Mouse (Mus musculus) neural tube, embryonic 15.5 days (tissue): Measurements from ENCODE around the gene Car2. TPM values are rescaled to one million over a fixed set of nuclear protein-coding genes. Genes with fewer than 3 reads are reported as not detected.

Experiments used
- ATAC-seq: fragments of 200-750 bp; cut with Nextera tagmentation; 2 replicates; pipeline ENCODE4 v1.8.0; 2017; ENCODE audit warnings: mild to moderate bottlenecking, moderate TSS enrichment, moderate library complexity; ENCODE audit not compliant: low FRiP score
- H3K27ac ChIP-seq: fragments of 300-500 bp; sonication (generic); replicated peaks from 2 replicates; pipeline ENCODE4 v1.5.1; 2015; ENCODE audit warnings: mild to moderate bottlenecking, inconsistent platforms
- H3K27me3 ChIP-seq: fragments of 300-500 bp; sonication (generic); replicated peaks from 2 replicates; pipeline ENCODE4 v1.6.1; 2015; ENCODE audit warnings: inconsistent platforms
- H3K36me3 ChIP-seq: fragments of 300-500 bp; sonication (generic); 2 replicates; pipeline ENCODE4 v1.6.1; 2015; ENCODE audit warnings: inconsistent platforms
- H3K4me1 ChIP-seq: fragments of 300-500 bp; sonication (generic); 2 replicates; pipeline ENCODE4 v1.6.1; 2015; ENCODE audit warnings: inconsistent platforms
- H3K4me2 ChIP-seq: fragments of 300-500 bp; sonication (generic); 2 replicates; pipeline ENCODE4 v1.6.1; 2015; ENCODE audit warnings: inconsistent platforms, mild to moderate bottlenecking, moderate library complexity
- H3K4me3 ChIP-seq: fragments of 300-500 bp; sonication (generic); replicated peaks from 2 replicates; pipeline ENCODE4 v1.5.1; 2015; ENCODE audit warnings: mild to moderate bottlenecking, inconsistent platforms
- H3K9ac ChIP-seq: fragments of 300-500 bp; sonication (generic); replicated peaks from 2 replicates; pipeline ENCODE4 v1.6.1; 2015; ENCODE audit warnings: mild to moderate bottlenecking, inconsistent platforms
- H3K9me3 ChIP-seq: fragments of 300-500 bp; sonication (generic); replicated peaks from 2 replicates; pipeline ENCODE4 v1.6.1; 2016; ENCODE audit warnings: inconsistent platforms
- WGBS: fragments of 180-500 bp; shearing (Covaris S2); methylation state at CpG from one replicate; pipeline ENCODE4 v1.1.7; 2015; ENCODE audit warnings: mixed read lengths; 5-methylcytosine and 5-hydroxymethylcytosine counted together
- polyA plus RNA-seq: library from polyadenylated mRNA; unstranded; fragments of >200 nt; fragmentation: Nextera tagmentation; extraction: Ambion mirVana; gene quantifications from 2 replicates; pipeline ENCODE4 v1.2.1, GENCODE M21; 2015

Gene Car2
- polyA plus RNA-seq, 1 experiment from 2014 or later = 25.7 TPM

DNA sequence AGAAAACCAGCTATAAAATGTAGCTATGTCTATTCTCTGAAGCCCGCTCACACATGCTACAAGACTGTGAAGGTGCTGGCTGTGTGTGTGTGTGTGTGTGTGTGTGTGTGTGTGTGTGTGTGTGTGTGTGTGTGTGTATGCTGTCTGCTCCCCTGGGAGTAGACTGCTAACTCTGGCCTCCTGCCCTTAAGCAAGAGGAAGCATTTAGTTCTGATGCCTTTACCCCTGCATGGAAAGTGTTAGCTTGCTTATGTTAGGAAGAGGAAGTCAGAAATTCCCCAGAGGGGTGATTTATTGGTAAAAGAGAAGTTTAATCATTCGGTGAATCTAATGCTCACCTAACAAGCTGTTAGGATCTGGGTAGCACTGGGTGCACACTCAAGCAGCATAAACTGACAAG lies 5.8 kb upstream of the Car2 start:
- no peaks in the 10 kb centered on the region for H3K36me3 ChIP-seq
- no peak for ATAC-seq
- H3K27ac ChIP-seq = no peak overlapping the region
- no peak overlapping the region for H3K9ac ChIP-seq
- no peak overlapping the region for H3K4me2 ChIP-seq
- no peaks in the 10 kb centered on the region for H3K27me3 ChIP-seq
- H3K4me3 ChIP-seq = no peak overlapping the region
- H3K4me1 ChIP-seq = no peaks in the 10 kb centered on the region
- 74% methylated on average over 2 of the region's 2 CpGs for WGBS
- H3K9me3 ChIP-seq = no peaks in the 10 kb centered on the region

DNA sequence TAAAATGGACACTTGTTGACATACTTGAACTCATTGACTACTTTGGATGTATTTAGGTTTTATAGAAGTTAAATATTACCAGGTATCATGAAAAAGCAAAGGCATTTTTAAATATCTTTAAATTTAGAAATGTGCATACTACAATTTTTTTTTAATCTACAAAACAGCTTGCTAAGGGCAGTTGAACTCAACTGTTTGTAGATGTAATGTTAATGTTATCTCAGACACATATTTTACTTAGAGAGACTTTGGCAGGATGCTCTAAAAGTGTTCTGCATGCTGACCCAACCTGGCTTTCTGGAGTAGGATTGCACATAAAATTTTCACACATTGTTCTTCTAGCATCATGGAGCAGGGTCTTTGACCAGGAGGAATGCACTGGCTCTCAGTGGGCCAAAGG lies 4.1 kb upstream of the Car2 start:
- no peaks in the 10 kb centered on the region for H3K9me3 ChIP-seq
- ATAC-seq = no peak
- no peak overlapping the region for H3K4me2 ChIP-seq
- H3K27me3 ChIP-seq = no peaks in the 10 kb centered on the region
- H3K36me3 ChIP-seq = no peaks in the 10 kb centered on the region
- no peak overlapping the region for H3K4me3 ChIP-seq
- H3K27ac ChIP-seq = no peak overlapping the region
- H3K4me1 ChIP-seq = peaks cover 6% of the 10 kb centered on the region; the same call in 1 of the 2 replicates
- H3K9ac ChIP-seq = no peak overlapping the region

DNA sequence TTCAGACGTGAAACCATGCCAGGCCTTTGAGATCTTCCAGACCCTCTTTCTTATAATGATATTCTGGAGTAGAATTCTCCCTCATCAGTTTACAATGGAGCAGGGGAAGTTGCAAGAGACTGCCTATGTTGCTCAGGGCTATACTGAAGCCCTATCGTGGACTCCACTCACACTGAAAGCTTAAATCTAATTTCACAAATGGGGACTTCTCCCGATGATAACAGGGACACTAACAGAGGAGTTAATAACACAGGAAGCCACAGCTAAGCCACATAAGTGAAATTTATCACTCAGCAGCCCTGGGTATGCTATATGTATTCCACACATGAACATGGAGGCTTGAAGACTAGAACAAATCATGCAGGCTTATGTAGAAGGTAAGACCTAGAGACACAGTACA lies 3.3 kb upstream of the Car2 start:
- Histone ChIP-seq H3K4me3 (no peak overlapping the region), H3K27me3 (no peaks in the 10 kb centered on the region), H3K36me3 (no peaks in the 10 kb centered on the region), H3K27ac (no peak overlapping the region), H3K9me3 (no peaks in the 10 kb centered on the region), H3K4me1 (peaks cover 9% of the 10 kb centered on the region; the same call in 1 of the 2 replicates), H3K4me2 (no peak overlapping the region), H3K9ac (no peak overlapping the region)
- WGBS = 74% methylated on average over 3 of the region's 3 CpGs
- ATAC-seq = no peak

DNA sequence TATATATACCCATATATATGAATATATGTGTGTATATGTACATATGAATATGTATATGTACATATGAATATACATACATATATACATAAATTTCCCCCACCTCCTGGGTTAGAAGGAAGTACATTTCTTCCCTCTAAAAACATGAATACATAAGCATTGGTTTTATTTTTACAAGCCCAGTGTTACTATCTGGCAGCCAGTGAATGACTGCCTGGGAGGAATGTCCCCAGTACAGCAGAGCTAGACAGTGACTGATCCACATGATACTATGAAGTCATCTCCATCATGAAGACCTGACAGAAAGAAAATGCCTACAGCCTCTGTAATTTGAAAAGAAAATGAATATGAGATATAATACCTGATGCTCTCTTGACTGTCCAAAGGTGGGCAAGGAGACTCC lies 1.2 kb upstream of the Car2 start:
- H3K4me1 ChIP-seq = peaks cover 9% of the 10 kb centered on the region
- no peak overlapping the region for H3K4me3 ChIP-seq

DNA sequence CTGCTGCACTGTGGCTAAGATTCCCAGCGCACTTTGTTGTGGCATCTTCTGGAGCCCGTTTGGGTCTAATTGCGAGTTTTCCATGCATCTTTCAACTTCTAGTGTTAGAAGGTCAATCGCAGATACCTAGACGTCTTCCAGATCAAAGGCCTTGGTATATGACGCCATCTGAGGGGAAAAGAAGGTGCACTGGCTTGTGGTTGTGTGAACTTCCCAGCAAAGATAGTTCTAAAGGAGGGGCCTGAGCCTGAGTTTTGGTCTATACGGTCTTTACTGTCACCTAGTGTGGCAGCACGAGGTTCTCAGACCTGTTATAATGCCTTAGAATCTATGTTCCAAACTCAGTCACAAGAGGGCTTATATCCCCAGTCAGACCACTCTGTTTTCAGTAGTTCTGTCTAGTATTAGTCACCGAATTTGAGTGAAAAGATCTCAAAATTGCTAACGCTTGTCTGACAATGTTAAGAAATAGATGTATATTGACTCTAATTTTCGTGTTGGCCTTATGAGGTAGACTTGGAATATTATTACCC lies 1.1 kb downstream of the Car2 start:
- Histone ChIP-seq H3K36me3 (no peaks in the 10 kb centered on the region), H3K4me3 (peak overlapping the region; percentile 79), H3K27me3 (no peaks in the 10 kb centered on the region), H3K9ac (peak overlapping the region; percentile 67), H3K9me3 (no peaks in the 10 kb centered on the region), H3K4me2 (peak overlapping the region; percentile 85), H3K27ac (0 out of 2 replicates have a peak overlapping the region, but pooled peaks have one; percentile 77), H3K4me1 (peaks cover 9% of the 10 kb centered on the region)
- no peak for ATAC-seq
- 42% methylated on average over 11 of the region's 11 CpGs for WGBS

More for the DNA sequence above, 1.2 kb upstream of the Car2 start:
- Histone ChIP-seq H3K9ac (no peak overlapping the region), H3K27me3 (no peaks in the 10 kb centered on the region), H3K36me3 (no peaks in the 10 kb centered on the region), H3K27ac (no peak overlapping the region), H3K9me3 (no peaks in the 10 kb centered on the region), H3K4me2 (no peak overlapping the region)
- no peak for ATAC-seq

DNA sequence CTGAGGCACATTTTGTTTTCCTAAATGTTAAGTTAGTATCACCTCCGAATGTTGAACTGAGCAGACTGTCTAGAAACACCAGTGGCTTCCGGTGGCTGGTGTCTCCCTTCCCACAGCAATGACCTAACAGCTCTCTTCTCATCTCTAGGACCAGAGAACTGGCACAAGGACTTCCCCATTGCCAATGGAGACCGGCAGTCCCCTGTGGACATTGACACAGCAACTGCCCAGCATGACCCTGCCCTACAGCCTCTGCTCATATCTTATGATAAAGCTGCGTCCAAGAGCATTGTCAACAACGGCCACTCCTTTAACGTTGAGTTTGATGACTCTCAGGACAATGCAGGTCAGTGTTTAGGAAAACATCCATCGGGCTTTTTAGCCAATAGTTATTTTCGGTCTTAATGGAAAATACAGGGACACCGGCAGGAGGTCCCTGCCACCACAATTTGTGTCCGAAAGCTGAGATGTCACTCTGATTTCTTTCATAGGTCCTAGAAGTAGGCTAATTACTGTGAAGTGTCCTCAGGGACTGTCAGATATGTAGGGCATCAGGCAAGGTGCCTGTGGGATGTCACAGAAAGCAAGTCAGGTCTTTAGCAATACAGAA lies 1.7 kb downstream of the Car2 start:
- Histone ChIP-seq H3K27me3 (no peaks in the 10 kb centered on the region), H3K9me3 (no peaks in the 10 kb centered on the region), H3K4me1 (peaks cover 9% of the 10 kb centered on the region), H3K27ac (no peak overlapping the region), H3K9ac (no peak overlapping the region), H3K4me2 (peak overlapping the region; percentile 85), H3K4me3 (no peak overlapping the region), H3K36me3 (no peaks in the 10 kb centered on the region)
- ATAC-seq = no peak
- WGBS = 68% methylated on average over 10 of the region's 10 CpGs

DNA sequence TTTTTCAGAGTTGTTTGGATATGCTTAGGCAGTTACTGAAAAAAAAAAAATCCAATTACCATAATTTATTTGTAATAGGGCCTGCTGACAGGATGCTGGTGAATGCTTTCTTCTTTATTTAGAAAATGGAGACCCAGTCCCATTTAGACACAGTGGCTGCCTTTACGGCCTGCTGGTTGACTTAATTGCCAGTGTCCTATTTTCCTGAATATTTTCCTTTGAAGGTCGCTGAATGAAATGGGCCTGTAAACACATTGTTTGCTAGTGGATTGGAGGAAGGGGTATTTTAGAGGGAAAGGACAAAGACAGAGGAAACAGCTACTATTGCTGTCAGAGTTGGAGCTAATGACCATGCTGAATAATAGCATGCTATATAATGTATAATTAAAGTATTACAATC lies 2.5 kb downstream of the Car2 start:
- ATAC-seq = no peak
- H3K9me3 ChIP-seq = no peaks in the 10 kb centered on the region
- H3K4me3 ChIP-seq = no peak overlapping the region
- no peaks in the 10 kb centered on the region for H3K36me3 ChIP-seq
- H3K9ac ChIP-seq = no peak overlapping the region
- H3K27ac ChIP-seq = no peak overlapping the region
- H3K4me2 ChIP-seq = no peak overlapping the region
- peaks cover 9% of the 10 kb centered on the region for H3K4me1 ChIP-seq
- no peaks in the 10 kb centered on the region for H3K27me3 ChIP-seq
- WGBS = 32% methylated on average over 2 of the region's 2 CpGs

DNA sequence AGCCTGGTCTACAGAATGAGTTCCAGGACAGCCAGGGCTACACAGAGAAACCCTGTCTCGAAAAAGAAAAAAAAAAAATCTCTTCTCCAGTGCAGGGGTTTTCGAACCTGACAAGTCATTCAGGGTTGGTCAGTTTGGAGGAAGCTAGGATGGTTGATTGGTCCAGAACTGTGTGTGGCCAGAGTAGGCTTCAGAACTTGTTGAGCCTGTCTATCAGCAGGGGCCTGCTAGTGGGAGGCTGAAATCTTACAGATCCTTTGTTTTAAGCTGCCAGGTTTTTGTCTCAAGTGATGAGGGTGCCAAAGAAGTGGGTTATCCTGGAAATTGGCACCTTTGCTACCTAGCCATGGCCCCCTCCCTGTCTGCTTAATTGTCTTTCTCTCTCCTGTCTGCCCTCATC lies 3.0 kb downstream of the Car2 start:
- peaks cover 9% of the 10 kb centered on the region for H3K4me1 ChIP-seq
- H3K4me2 ChIP-seq = no peak overlapping the region; the same call in 1 of the 2 replicates
- no peaks in the 10 kb centered on the region for H3K36me3 ChIP-seq
- no peaks in the 10 kb centered on the region for H3K9me3 ChIP-seq
- no peak overlapping the region; the same call in 1 of the 2 replicates for H3K27ac ChIP-seq
- no peaks in the 10 kb centered on the region for H3K27me3 ChIP-seq
- no peak for ATAC-seq
- WGBS = 82% methylated on average over 2 of the region's 2 CpGs
- no peak overlapping the region for H3K9ac ChIP-seq
- H3K4me3 ChIP-seq = no peak overlapping the region

GRCm38 (mm10) chr3:14889716-14890409 lies 3.8 kb downstream of the Car2 start:
- Histone ChIP-seq H3K4me3 (no peak overlapping the region), H3K27me3 (no peaks in the 10 kb centered on the region), H3K4me2 (no peak overlapping the region), H3K4me1 (peaks cover 9% of the 10 kb centered on the region), H3K9ac (no peak overlapping the region), H3K27ac (no peak overlapping the region; the same call in 1 of the 2 replicates), H3K9me3 (no peaks in the 10 kb centered on the region), H3K36me3 (no peaks in the 10 kb centered on the region)
- no peak for ATAC-seq
- WGBS = 69% methylated on average over 4 of the region's 4 CpGs

- H3K9ac ChIP-seq = no peak overlapping the region
- no peaks in the 10 kb centered on the region for H3K9me3 ChIP-seq
- H3K4me3 ChIP-seq = no peak overlapping the region
- no peaks in the 10 kb centered on the region for H3K36me3 ChIP-seq
- no peak overlapping the region for H3K27ac ChIP-seq
- WGBS = 90% methylated on average over 3 of the region's 3 CpGs
- no peak for ATAC-seq
- H3K4me1 ChIP-seq = no peaks in the 10 kb centered on the region; the same call in 1 of the 2 replicates
- H3K4me2 ChIP-seq = no peak overlapping the region
- H3K27me3 ChIP-seq = no peaks in the 10 kb centered on the region
Observed at GRCm38 (mm10) chr3:14892991-14893390, 6.9 kb downstream of the Car2 start.

GRCm38 (mm10) chr3:14893700-14894099 lies 7.6 kb downstream of the Car2 start:
- Histone ChIP-seq H3K27me3 (no peaks in the 10 kb centered on the region), H3K9me3 (no peaks in the 10 kb centered on the region), H3K4me2 (no peak overlapping the region), H3K27ac (no peak overlapping the region), H3K4me3 (no peak overlapping the region), H3K4me1 (no peaks in the 10 kb centered on the region), H3K36me3 (no peaks in the 10 kb centered on the region), H3K9ac (no peak overlapping the region)
- no peak for ATAC-seq
- 75% methylated on average over 5 of the region's 5 CpGs for WGBS

- Histone ChIP-seq H3K4me1 (no peaks in the 10 kb centered on the region), H3K9me3 (no peaks in the 10 kb centered on the region), H3K4me2 (no peak overlapping the region), H3K36me3 (no peaks in the 10 kb centered on the region), H3K4me3 (no peak overlapping the region), H3K9ac (no peak overlapping the region), H3K27ac (no peak overlapping the region), H3K27me3 (no peaks in the 10 kb centered on the region)
- 95% methylated on average over 3 of the region's 3 CpGs for WGBS
- no peak for ATAC-seq
Observed at GRCm38 (mm10) chr3:14895333-14895732, 9.3 kb downstream of the Car2 start.
